ENCODE assay signal across 7 mouse cellular contexts in genomic region chr10:117375841-117376579, GRCm38 (mm10). TPM values are rescaled to one million over a fixed set of nuclear protein-coding genes. Genes with fewer than 3 reads are reported as not detected.
DNase-seq lines count a peak whose midpoint lies in the region; ATAC-seq lines count a peak whose summit lies in the region.

No protein-coding gene starts in this region.

- H3K27ac ChIP-seq in intestine, embryonic 16.5 days (ENCODE audit: low read length) = peak overlapping the region; percentile 95
- peak overlapping the region; percentile 99 for H3K27ac ChIP-seq in limb, embryonic 10.5 days
- H3K27ac ChIP-seq in midbrain, embryonic 10.5 days (replicated peaks) = peak overlapping the region; percentile 100

- no peaks in the 10 kb centered on the region for H3K9me3 ChIP-seq in intestine, embryonic 16.5 days (ENCODE audit: control insufficient read depth, low read length)
- H3K9me3 ChIP-seq in limb, embryonic 10.5 days (replicated peaks) = no peaks in the 10 kb centered on the region
- H3K9me3 ChIP-seq in midbrain, embryonic 10.5 days (replicated peaks) = no peaks in the 10 kb centered on the region

- peak overlapping the region; percentile 95 for H3K4me3 ChIP-seq in intestine, embryonic 16.5 days (ENCODE audit: low read length)
- H3K4me3 ChIP-seq in limb, embryonic 10.5 days = peak overlapping the region; percentile 88
- H3K4me3 ChIP-seq in midbrain, embryonic 10.5 days = peak overlapping the region; percentile 98

- peak overlapping the region; percentile 100 for H3K9ac ChIP-seq in intestine, embryonic 16.5 days (ENCODE audit: low read depth, low read length)

- ATAC-seq in intestine, embryonic 16.5 days = peak; percentile 76

- no peaks in the 10 kb centered on the region for H3K27me3 ChIP-seq in intestine, embryonic 16.5 days (replicated peaks; ENCODE audit: control insufficient read depth, insufficient read depth, low read length)
- no peaks in the 10 kb centered on the region for H3K27me3 ChIP-seq in limb, embryonic 10.5 days (ENCODE audit: low read depth, poor library complexity, severe bottlenecking)
- no peaks in the 10 kb centered on the region for H3K27me3 ChIP-seq in midbrain, embryonic 10.5 days (ENCODE audit: low read depth, poor library complexity, severe bottlenecking)

- no peaks in the 10 kb centered on the region for H3K36me3 ChIP-seq in intestine, embryonic 16.5 days (ENCODE audit: control insufficient read depth, insufficient read depth, low read length)
- peaks cover 12% of the 10 kb centered on the region; the same call in 1 of the 2 replicates for H3K36me3 ChIP-seq in limb, embryonic 10.5 days
- peaks cover 11% of the 10 kb centered on the region; the same call in 1 of the 2 replicates for H3K36me3 ChIP-seq in midbrain, embryonic 10.5 days

- H3K4me2 ChIP-seq in intestine, embryonic 16.5 days (ENCODE audit: low read depth, low read length) = peak overlapping the region; percentile 62

- DNase-seq in adrenal gland, adult 2 months = peak; percentile 77
- DNase-seq in embryo, embryonic 10.5 days (ENCODE audit: low spot score) = peak; percentile 61
- peak; percentile 24 to 64 for DNase-seq in gastrocnemius, postnatal 4 days (ENCODE audit: low spot score in 2 of 2)
- DNase-seq in limb, embryonic 10.5 days (ENCODE audit: low spot score) = peak; percentile 71
- DNase-seq in midbrain, embryonic 10.5 days (ENCODE audit: low spot score) = peak; percentile 67
- DNase-seq in right cerebral cortex, postnatal 4 days = peak; percentile 59

- under 1% methylated on average over 61 of the region's 74 CpGs for WGBS in intestine, embryonic 16.5 days
- under 1% methylated on average over 70 of the region's 74 CpGs for WGBS in limb, embryonic 10.5 days
- under 1% methylated on average over 74 of the region's 74 CpGs for WGBS in midbrain, embryonic 10.5 days

- 0 out of 2 replicates have a peak, but pooled peaks cover 2% of the 10 kb centered on the region for H3K4me1 ChIP-seq in intestine, embryonic 16.5 days (ENCODE audit: control insufficient read depth, insufficient read depth, low read length)
- peaks cover 8% of the 10 kb centered on the region for H3K4me1 ChIP-seq in limb, embryonic 10.5 days
- peaks cover 18% of the 10 kb centered on the region for H3K4me1 ChIP-seq in midbrain, embryonic 10.5 days

RNA-seq across cellular contexts. Expression of gene Cpsf6, which starts 3.8 kb away (rescaled TPM):
- 10 to 100 TPM; 49.8 to 72.7 TPM for total RNA-seq in adrenal gland, adult 2 months (2021)
- polyA plus RNA-seq in adrenal gland, adult 2 months (2012; rRNA removed) = 62.5 and 78.5 TPM in 2 replicates
- 10 to 100 TPM; 64.2 to 73.4 TPM for total RNA-seq in gastrocnemius, postnatal 4 days (2021)
- polyA plus RNA-seq in intestine, embryonic 16.5 days (2015; fragmentation: Nextera tagmentation; extraction: Ambion mirVana) = 105 and 110 TPM in 2 replicates
- 230 and 235 TPM in 2 replicates for polyA plus RNA-seq in limb, embryonic 10.5 days (2016; fragmentation: Nextera tagmentation; extraction: Ambion mirVana)
- 222 and 239 TPM in 2 replicates for polyA plus RNA-seq in midbrain, embryonic 10.5 days (2016; fragmentation: Nextera tagmentation; extraction: Ambion mirVana)

Comparison
In these comparisons a context has a peak if more than half of its experiments do, and no peak if none do; other contexts are left out.
1. Peak in every context shown above with its lines: DNase-seq, ATAC-seq, H3K4me3 ChIP-seq and H3K27ac ChIP-seq.